Mouse (Mus musculus) adrenal gland, postnatal 25 days (tissue): ENCODE data around the gene Map3k1. TPM values are rescaled to one million over a fixed set of nuclear protein-coding genes. Genes with fewer than 3 reads are reported as not detected.
A peak's percentile ranks its signal among the peaks of the same experiment; 100 is the strongest.

Source experiments
- DNase-seq: peaks from one replicate; pipeline ENCODE4 v3.0.0; 2021; ENCODE audit warnings: mixed read lengths
- total RNA-seq: library from RNA; stranded (reverse); gene quantifications from 2 replicates; pipeline ENCODE4 v1.2.3, GENCODE M21; 2021

Map3k1 gene
- total RNA-seq, 1 experiment from 2014 or later: 60.6 TPM

- no peak for DNase-seq
Measured at GRCm38 (mm10) chr13:111812647-111813046, 3.9 kb upstream of the Map3k1 start.

- no peak for DNase-seq
Measured at GRCm38 (mm10) chr13:111810998-111811628, 2.3 kb upstream of the Map3k1 start.

GRCm38 (mm10) chr13:111809466-111810228, 854 bp upstream of the Map3k1 start:
- DNase-seq: peak; percentile 66

- peak; percentile 42 for DNase-seq
Measured at GRCm38 (mm10) chr13:111808387-111808636, 481 bp downstream of the Map3k1 start.

- peak; percentile 35 for DNase-seq
Measured at GRCm38 (mm10) chr13:111807596-111808386, 1.0 kb downstream of the Map3k1 start.

- DNase-seq: no peak
Measured at GRCm38 (mm10) chr13:111807105-111807595, 1.6 kb downstream of the Map3k1 start.

GRCm38 (mm10) chr13:111805738-111806722, 2.8 kb downstream of the Map3k1 start:
- DNase-seq: no peak

- no peak for DNase-seq
Measured at GRCm38 (mm10) chr13:111804951-111805673, 3.7 kb downstream of the Map3k1 start.

GRCm38 (mm10) chr13:111804189-111804588, 4.6 kb downstream of the Map3k1 start:
- DNase-seq: no peak

- no peak for DNase-seq
Measured at GRCm38 (mm10) chr13:111803506-111803905, 5.3 kb downstream of the Map3k1 start.

- DNase-seq: no peak
Measured at GRCm38 (mm10) chr13:111802900-111803299, 5.9 kb downstream of the Map3k1 start.

- DNase-seq: no peak
Measured at GRCm38 (mm10) chr13:111802271-111802665, 6.5 kb downstream of the Map3k1 start.

- DNase-seq: no peak
Measured at GRCm38 (mm10) chr13:111801662-111802270, 7.0 kb downstream of the Map3k1 start.

GRCm38 (mm10) chr13:111800866-111801265, 7.9 kb downstream of the Map3k1 start:
- DNase-seq: peak; percentile 57

- peak; percentile 55 for DNase-seq
Measured at GRCm38 (mm10) chr13:111798044-111798443, 10.7 kb downstream of the Map3k1 start.

GRCm38 (mm10) chr13:111797021-111797420, 11.8 kb downstream of the Map3k1 start:
- DNase-seq: peak; percentile 79

- no peak for DNase-seq
Measured at GRCm38 (mm10) chr13:111796191-111796920, 12.4 kb downstream of the Map3k1 start.

GRCm38 (mm10) chr13:111792975-111793287, 15.9 kb downstream of the Map3k1 start:
- DNase-seq: no peak

GRCm38 (mm10) chr13:111792130-111792974, 16.4 kb downstream of the Map3k1 start:
- DNase-seq: peak; percentile 82
